Mouse (Mus musculus): Measurements from ENCODE around the gene Erc2. TPM values are rescaled to one million over a fixed set of nuclear protein-coding genes. Genes with fewer than 3 reads are reported as not detected.

Erc2 gene
- total and polyA plus RNA-seq, 2 experiments from 2014 or later = 0.11 to 1.7 TPM

- Histone ChIP-seq H3K9ac (replicated peaks; ENCODE audit: low read depth, low read length) (no peak overlapping the region), H3K27me3 (ENCODE audit: control insufficient read depth, insufficient read depth, low read length) (peaks cover 12% of the 10 kb centered on the region; the same call in 1 of the 2 replicates), H3K4me1 (ENCODE audit: control insufficient read depth, insufficient read depth) (no peaks in the 10 kb centered on the region), H3K36me3 (replicated peaks; ENCODE audit: control insufficient read depth, insufficient read depth, low read length) (peaks cover 4% of the 10 kb centered on the region; the same call in 1 of the 2 replicates), H3K9me3 (replicated peaks; ENCODE audit: control insufficient read depth, low read length) (no peaks in the 10 kb centered on the region), H3K4me2 (ENCODE audit: low read depth, low read length) (no peak overlapping the region), H3K27ac (ENCODE audit: low read depth) (no peak overlapping the region), H3K4me3 (ENCODE audit: low read depth, low read length) (no peak overlapping the region)
- DNase-seq (ENCODE audit: low spot score) = no peak
- ATAC-seq (ENCODE audit: insufficient read depth, low read depth) = no peak
- WGBS = 82% methylated on average over 39 of the region's 39 CpGs
- TF ChIP-seq EP300 (IDR thresholded peaks at IDR 0.05; ENCODE audit: low read depth) (no peak), CTCF (IDR thresholded peaks at IDR 0.05; ENCODE audit: low read depth) (no peak)
These were observed 895.7 kb downstream of the Erc2 start for GRCm38 (mm10) chr14:28517631-28518560.

- Histone ChIP-seq H3K4me1 (ENCODE audit: control insufficient read depth, insufficient read depth) (no peaks in the 10 kb centered on the region), H3K4me3 (ENCODE audit: low read depth, low read length) (no peak overlapping the region), H3K27me3 (ENCODE audit: control insufficient read depth, insufficient read depth, low read length) (no peaks in the 10 kb centered on the region), H3K9ac (replicated peaks; ENCODE audit: low read depth, low read length) (no peak overlapping the region), H3K4me2 (ENCODE audit: low read depth, low read length) (no peak overlapping the region), H3K27ac (ENCODE audit: low read depth) (no peak overlapping the region), H3K36me3 (replicated peaks; ENCODE audit: control insufficient read depth, insufficient read depth, low read length) (0 out of 2 replicates have a peak, but pooled peaks cover 4% of the 10 kb centered on the region), H3K9me3 (replicated peaks; ENCODE audit: control insufficient read depth, low read length) (no peaks in the 10 kb centered on the region)
- DNase-seq (ENCODE audit: low spot score) (no peak), ATAC-seq (ENCODE audit: insufficient read depth, low read depth) (no peak; the same call in 1 of the 2 replicates)
- TF ChIP-seq EP300 (IDR thresholded peaks at IDR 0.05; ENCODE audit: low read depth) = no peak
- TF ChIP-seq CTCF (IDR thresholded peaks at IDR 0.05; ENCODE audit: low read depth) = no peak
- 28% methylated on average over 1 of the region's 1 CpGs for WGBS
These were observed 898.9 kb downstream of the Erc2 start for GRCm38 (mm10) chr14:28521106-28521505.

- no peak for ATAC-seq (ENCODE audit: insufficient read depth, low read depth)
- Histone ChIP-seq H3K4me3 (ENCODE audit: low read depth, low read length) (no peak overlapping the region), H3K9ac (replicated peaks; ENCODE audit: low read depth, low read length) (no peak overlapping the region), H3K27me3 (ENCODE audit: control insufficient read depth, insufficient read depth, low read length) (no peaks in the 10 kb centered on the region), H3K36me3 (replicated peaks; ENCODE audit: control insufficient read depth, insufficient read depth, low read length) (0 out of 2 replicates have a peak, but pooled peaks cover 4% of the 10 kb centered on the region), H3K4me2 (ENCODE audit: low read depth, low read length) (no peak overlapping the region), H3K4me1 (ENCODE audit: control insufficient read depth, insufficient read depth) (no peaks in the 10 kb centered on the region), H3K9me3 (replicated peaks; ENCODE audit: control insufficient read depth, low read length) (no peaks in the 10 kb centered on the region), H3K27ac (ENCODE audit: low read depth) (no peak overlapping the region)
- no peak for DNase-seq (ENCODE audit: low spot score)
- TF ChIP-seq CTCF (IDR thresholded peaks at IDR 0.05; ENCODE audit: low read depth) (no peak), EP300 (IDR thresholded peaks at IDR 0.05; ENCODE audit: low read depth) (no peak)
- 86% methylated on average over 21 of the region's 21 CpGs for whole genome bisulfite sequencing
These were observed 900.4 kb downstream of the Erc2 start for GRCm38 (mm10) chr14:28522611-28523010.

GRCm38 (mm10) chr14:28525566-28525965 is 903.3 kb downstream of the Erc2 start:
- Histone ChIP-seq H3K36me3 (replicated peaks; ENCODE audit: control insufficient read depth, insufficient read depth, low read length) (no peaks in the 10 kb centered on the region), H3K4me2 (ENCODE audit: low read depth, low read length) (no peak overlapping the region), H3K9ac (replicated peaks; ENCODE audit: low read depth, low read length) (no peak overlapping the region), H3K9me3 (replicated peaks; ENCODE audit: control insufficient read depth, low read length) (no peaks in the 10 kb centered on the region), H3K4me1 (ENCODE audit: control insufficient read depth, insufficient read depth) (no peaks in the 10 kb centered on the region), H3K27ac (ENCODE audit: low read depth) (no peak overlapping the region), H3K4me3 (ENCODE audit: low read depth, low read length) (no peak overlapping the region), H3K27me3 (ENCODE audit: control insufficient read depth, insufficient read depth, low read length) (no peaks in the 10 kb centered on the region)
- DNase-seq (ENCODE audit: low spot score) (no peak), ATAC-seq (ENCODE audit: insufficient read depth, low read depth) (no peak)
- TF ChIP-seq CTCF (IDR thresholded peaks at IDR 0.05; ENCODE audit: low read depth) = no peak
- TF ChIP-seq EP300 (IDR thresholded peaks at IDR 0.05; ENCODE audit: low read depth) = no peak
- 32% methylated on average over 1 of the region's 1 CpGs for WGBS

Other genes starting within 250 kb of the Erc2 start
- gene Fam208a, start 193.6 kb upstream of the Erc2 start, total RNA-seq (2014; rRNA removed; ENCODE audit: low replicate concordance) = 13.6 and 31.4 TPM in 2 replicates
- 5.5 and 5.6 TPM in 2 replicates for gene Fam208a, start 193.6 kb upstream of the Erc2 start, polyA plus RNA-seq (2015; fragmentation: Nextera tagmentation; extraction: Ambion mirVana)
- 2.2 and 7.1 TPM in 2 replicates for gene Ccdc66, start 114.0 kb upstream of the Erc2 start, total RNA-seq (2014; rRNA removed; ENCODE audit: low replicate concordance)
- gene Ccdc66, start 114.0 kb upstream of the Erc2 start, polyA plus RNA-seq (2015; fragmentation: Nextera tagmentation; extraction: Ambion mirVana) = 4.8 and 5.6 TPM in 2 replicates